Mouse (Mus musculus): ENCODE measurements at regions not wholly inside any gene's neighbourhood (a gene's known extent, or its start where the extent isn't known, plus 50 kb on each side); places are given as distances from the start of the nearest gene placed in this dataset.

GRCm38 (mm10) chr8:80318231-80318870, 175.2 kb upstream of the Gypa start:
- H3K27ac ChIP-seq = peak overlapping the region; percentile 38; the same call in 1 of the 2 replicates
- 0 out of 2 replicates have a peak, but pooled peaks have one; percentile 25 for ATAC-seq (ENCODE audit: insufficient number of reproducible peaks, low FRiP score, low TSS enrichment, low read depth)
- WGBS = 11% methylated on average over 6 of the region's 6 CpGs
- H3K27me3 ChIP-seq = 0 out of 2 replicates have a peak, but pooled peaks cover 5% of the 10 kb centered on the region
- no peak overlapping the region for H3K4me3 ChIP-seq
- no peak overlapping the region for H3K9ac ChIP-seq
- no peaks in the 10 kb centered on the region for H3K36me3 ChIP-seq
- H3K9me3 ChIP-seq = no peaks in the 10 kb centered on the region
- H3K4me2 ChIP-seq = no peak overlapping the region
- H3K4me1 ChIP-seq = peaks cover 28% of the 10 kb centered on the region

GRCm38 (mm10) chr8:80315371-80315770, 178.2 kb upstream of the Gypa start:
- Histone ChIP-seq H3K4me3 (peak overlapping the region; percentile 26), H3K4me1 (peaks cover 28% of the 10 kb centered on the region), H3K27me3 (0 out of 2 replicates have a peak, but pooled peaks cover 5% of the 10 kb centered on the region), H3K4me2 (peak overlapping the region; percentile 49), H3K9me3 (no peaks in the 10 kb centered on the region), H3K27ac (peak overlapping the region; percentile 60), H3K9ac (no peak overlapping the region), H3K36me3 (no peaks in the 10 kb centered on the region)
- 2% methylated on average over 13 of the region's 13 CpGs for WGBS
- ATAC-seq (ENCODE audit: insufficient number of reproducible peaks, low FRiP score, low TSS enrichment, low read depth) = no peak

GRCm38 (mm10) chr8:80314826-80315225, 178.8 kb upstream of the Gypa start:
- peak; percentile 83 for ATAC-seq (ENCODE audit: insufficient number of reproducible peaks, low FRiP score, low TSS enrichment, low read depth)
- Histone ChIP-seq H3K27ac (peak overlapping the region; percentile 60; the same call in 1 of the 2 replicates), H3K4me2 (peak overlapping the region; percentile 49), H3K4me1 (peaks cover 28% of the 10 kb centered on the region), H3K9me3 (no peaks in the 10 kb centered on the region), H3K27me3 (0 out of 2 replicates have a peak, but pooled peaks cover 5% of the 10 kb centered on the region), H3K9ac (no peak overlapping the region), H3K36me3 (no peaks in the 10 kb centered on the region), H3K4me3 (peak overlapping the region; percentile 26)
- 3% methylated on average over 7 of the region's 7 CpGs for WGBS

- Histone ChIP-seq H3K36me3 (no peaks in the 10 kb centered on the region), H3K4me1 (peaks cover 28% of the 10 kb centered on the region), H3K4me2 (no peak overlapping the region), H3K4me3 (no peak overlapping the region), H3K9me3 (no peaks in the 10 kb centered on the region), H3K27ac (no peak overlapping the region), H3K9ac (no peak overlapping the region), H3K27me3 (0 out of 2 replicates have a peak, but pooled peaks cover 5% of the 10 kb centered on the region)
- WGBS = 41% methylated on average over 12 of the region's 12 CpGs
- ATAC-seq (ENCODE audit: insufficient number of reproducible peaks, low FRiP score, low TSS enrichment, low read depth) = no peak
These were observed 179.5 kb upstream of the Gypa start for GRCm38 (mm10) chr8:80313883-80314635.

GRCm38 (mm10) chr8:80307761-80308160, 185.8 kb upstream of the Gypa start:
- Histone ChIP-seq H3K27me3 (no peaks in the 10 kb centered on the region), H3K9me3 (no peaks in the 10 kb centered on the region), H3K36me3 (no peaks in the 10 kb centered on the region), H3K27ac (no peak overlapping the region), H3K4me3 (no peak overlapping the region), H3K4me1 (no peaks in the 10 kb centered on the region), H3K9ac (no peak overlapping the region), H3K4me2 (no peak overlapping the region)
- 70% methylated on average over 4 of the region's 4 CpGs for WGBS
- no peak for ATAC-seq (ENCODE audit: insufficient number of reproducible peaks, low FRiP score, low TSS enrichment, low read depth)

GRCm38 (mm10) chr8:80298596-80298995, 195.0 kb upstream of the Gypa start:
- Histone ChIP-seq H3K9ac (no peak overlapping the region), H3K4me3 (no peak overlapping the region), H3K4me1 (no peaks in the 10 kb centered on the region), H3K9me3 (no peaks in the 10 kb centered on the region), H3K36me3 (no peaks in the 10 kb centered on the region), H3K27ac (no peak overlapping the region), H3K27me3 (no peaks in the 10 kb centered on the region), H3K4me2 (no peak overlapping the region)
- 67% methylated on average over 5 of the region's 5 CpGs for WGBS
- no peak for ATAC-seq (ENCODE audit: insufficient number of reproducible peaks, low FRiP score, low TSS enrichment, low read depth)

- Histone ChIP-seq H3K27me3 (no peaks in the 10 kb centered on the region), H3K27ac (no peak overlapping the region), H3K36me3 (no peaks in the 10 kb centered on the region), H3K4me2 (no peak overlapping the region), H3K9ac (no peak overlapping the region), H3K9me3 (no peaks in the 10 kb centered on the region), H3K4me1 (no peaks in the 10 kb centered on the region; the same call in 1 of the 2 replicates), H3K4me3 (no peak overlapping the region)
- WGBS = 70% methylated on average over 1 of the region's 1 CpGs
- ATAC-seq (ENCODE audit: insufficient number of reproducible peaks, low FRiP score, low TSS enrichment, low read depth) = no peak
These were observed 203.3 kb upstream of the Gypa start for GRCm38 (mm10) chr8:80290311-80290710.

- Histone ChIP-seq H3K4me2 (no peak overlapping the region), H3K36me3 (no peaks in the 10 kb centered on the region), H3K4me3 (no peak overlapping the region), H3K4me1 (no peaks in the 10 kb centered on the region; the same call in 1 of the 2 replicates), H3K27ac (no peak overlapping the region), H3K27me3 (no peaks in the 10 kb centered on the region), H3K9me3 (no peaks in the 10 kb centered on the region), H3K9ac (no peak overlapping the region)
- 57% methylated on average over 6 of the region's 6 CpGs for WGBS
- ATAC-seq (ENCODE audit: insufficient number of reproducible peaks, low FRiP score, low TSS enrichment, low read depth) = no peak
These were observed 204.3 kb upstream of the Gypa start for GRCm38 (mm10) chr8:80289282-80289681.

- Histone ChIP-seq H3K4me1 (no peaks in the 10 kb centered on the region), H3K27ac (no peak overlapping the region), H3K27me3 (no peaks in the 10 kb centered on the region), H3K9ac (no peak overlapping the region), H3K4me3 (no peak overlapping the region), H3K36me3 (no peaks in the 10 kb centered on the region), H3K4me2 (no peak overlapping the region), H3K9me3 (no peaks in the 10 kb centered on the region)
- ATAC-seq (ENCODE audit: insufficient number of reproducible peaks, low FRiP score, low TSS enrichment, low read depth) = no peak
- whole genome bisulfite sequencing = 62% methylated on average over 7 of the region's 7 CpGs
These were observed 211.2 kb upstream of the Hhip start for GRCm38 (mm10) chr8:80268910-80269460.

- no peaks in the 10 kb centered on the region for H3K27me3 ChIP-seq
- no peaks in the 10 kb centered on the region for H3K9me3 ChIP-seq
- no peak overlapping the region for H3K4me3 ChIP-seq
- no peaks in the 10 kb centered on the region for H3K36me3 ChIP-seq
- WGBS = 78% methylated on average over 2 of the region's 2 CpGs
- H3K9ac ChIP-seq = no peak overlapping the region
- H3K27ac ChIP-seq = no peak overlapping the region
- no peak overlapping the region for H3K4me2 ChIP-seq
- peaks cover 5% of the 10 kb centered on the region; the same call in 1 of the 2 replicates for H3K4me1 ChIP-seq
- no peak for ATAC-seq (ENCODE audit: insufficient number of reproducible peaks, low FRiP score, low TSS enrichment, low read depth)
These were observed 207.1 kb upstream of the Hhip start for GRCm38 (mm10) chr8:80264915-80265314.

GRCm38 (mm10) chr8:80263468-80263945, 205.7 kb upstream of the Hhip start:
- no peak overlapping the region for H3K4me2 ChIP-seq
- H3K9ac ChIP-seq = no peak overlapping the region
- H3K4me1 ChIP-seq = peaks cover 5% of the 10 kb centered on the region; the same call in 1 of the 2 replicates
- WGBS = 12% methylated on average over 11 of the region's 11 CpGs
- no peaks in the 10 kb centered on the region for H3K36me3 ChIP-seq
- no peak overlapping the region for H3K27ac ChIP-seq
- no peak for ATAC-seq (ENCODE audit: insufficient number of reproducible peaks, low FRiP score, low TSS enrichment, low read depth)
- H3K27me3 ChIP-seq = no peaks in the 10 kb centered on the region
- H3K9me3 ChIP-seq = no peaks in the 10 kb centered on the region
- no peak overlapping the region for H3K4me3 ChIP-seq

GRCm38 (mm10) chr8:80262911-80263310, 205.1 kb upstream of the Hhip start:
- no peak overlapping the region for H3K4me3 ChIP-seq
- H3K36me3 ChIP-seq = no peaks in the 10 kb centered on the region
- H3K9ac ChIP-seq = no peak overlapping the region
- no peaks in the 10 kb centered on the region for H3K27me3 ChIP-seq
- no peak overlapping the region for H3K27ac ChIP-seq
- H3K9me3 ChIP-seq = no peaks in the 10 kb centered on the region
- WGBS = 59% methylated on average over 3 of the region's 3 CpGs
- no peak for ATAC-seq (ENCODE audit: insufficient number of reproducible peaks, low FRiP score, low TSS enrichment, low read depth)
- no peak overlapping the region for H3K4me2 ChIP-seq
- H3K4me1 ChIP-seq = peaks cover 5% of the 10 kb centered on the region; the same call in 1 of the 2 replicates
